Mouse (Mus musculus): ENCODE data around the gene Arhgef7.
"Not testable (repeated sequence)": the region's sequence is repeated elsewhere in the genome, so short reads cannot be mapped to it uniquely, and the experiment has no call there.

The Arhgef7 gene

DNA sequence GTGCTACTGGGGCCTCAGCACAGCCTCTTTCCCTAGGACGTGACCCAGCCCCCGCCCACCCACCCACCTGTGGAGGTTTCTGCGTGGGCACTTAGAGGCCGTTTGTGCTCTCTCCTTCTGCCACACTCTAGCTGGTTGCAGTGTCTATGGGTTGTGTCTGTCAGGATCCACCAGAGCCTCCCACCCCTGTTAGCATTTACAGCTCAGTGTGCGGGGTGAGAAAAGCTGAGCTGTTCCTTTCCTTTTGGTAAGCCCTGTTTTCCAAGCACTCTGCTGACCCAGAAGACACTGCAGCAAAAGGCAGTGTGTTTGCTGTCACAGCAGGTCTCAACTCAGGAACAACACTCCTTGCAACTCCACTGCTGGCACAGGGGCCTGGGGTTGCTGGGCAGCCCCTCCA, 106.7 kb downstream of the Arhgef7 start:
- no peak for DNase-seq (ENCODE audit: low spot score)

DNA sequence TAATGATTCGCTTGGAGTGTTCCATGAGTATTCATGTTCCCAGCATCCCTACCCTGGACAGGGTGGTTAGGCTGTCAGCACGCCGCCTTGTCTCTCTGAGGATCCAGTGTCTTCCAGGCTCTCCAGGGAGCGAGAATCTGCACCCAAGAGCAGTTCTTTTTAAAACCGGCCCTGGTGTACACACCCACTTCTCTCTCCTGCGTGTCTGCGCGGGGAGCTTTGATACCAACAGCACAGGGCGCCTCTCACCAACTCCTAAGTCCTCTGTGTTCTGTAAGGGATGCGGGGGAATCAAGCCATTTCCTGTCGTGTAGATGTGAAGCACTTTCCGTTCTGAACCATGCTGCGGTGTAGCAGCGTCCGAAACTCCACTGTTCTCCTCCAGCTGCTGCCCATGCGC, 107.2 kb downstream of the Arhgef7 start:
- no peak for DNase-seq (ENCODE audit: low spot score)

DNA sequence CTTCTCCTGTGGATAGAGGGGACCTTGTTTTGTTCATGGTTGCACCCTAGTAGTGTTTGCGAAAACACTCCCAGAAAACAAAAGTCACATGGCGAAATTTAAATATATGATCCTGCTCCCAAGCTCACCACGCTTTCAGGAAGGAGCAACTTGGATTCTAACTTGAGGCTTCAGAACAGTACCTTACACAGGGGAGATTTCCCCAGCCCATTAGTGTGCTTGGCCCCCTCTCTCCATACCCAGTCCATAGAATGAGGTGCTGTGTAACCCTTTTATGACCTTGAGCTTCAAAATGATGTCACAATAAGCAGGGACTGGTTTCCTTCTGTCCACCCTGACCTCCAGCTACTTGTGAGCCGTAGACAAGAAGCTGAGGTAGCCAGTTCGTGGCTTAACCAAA, 112.7 kb downstream of the Arhgef7 start, which contains the start of gene Tex29:
Gene Tex29 (plus strand): TSS at position 301 of the 400 bp plus-strand sequence.
- DNase-seq (ENCODE audit: low spot score), result no peak

DNA sequence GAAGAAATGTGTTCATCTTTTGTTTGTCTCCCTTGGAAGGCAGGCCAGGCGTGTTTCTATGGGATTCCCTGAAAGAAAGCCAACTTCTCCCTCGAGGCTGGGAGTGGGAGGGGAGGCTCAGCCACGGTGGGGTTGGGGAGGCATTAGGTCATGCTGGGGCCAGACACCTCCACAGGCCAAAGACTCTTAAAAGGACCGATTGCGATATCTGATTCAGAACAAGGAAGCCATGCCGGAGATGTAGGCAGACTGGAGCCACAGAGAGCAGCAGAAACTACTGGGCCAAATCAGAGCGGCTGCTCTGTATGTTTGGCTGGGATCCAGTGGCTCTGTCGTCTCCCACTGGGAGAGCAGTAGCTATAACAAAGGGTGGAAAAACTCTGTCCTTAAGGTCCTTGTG, 114.0 kb downstream of the Arhgef7 start:
- no peak for DNase-seq (ENCODE audit: low spot score)

DNA sequence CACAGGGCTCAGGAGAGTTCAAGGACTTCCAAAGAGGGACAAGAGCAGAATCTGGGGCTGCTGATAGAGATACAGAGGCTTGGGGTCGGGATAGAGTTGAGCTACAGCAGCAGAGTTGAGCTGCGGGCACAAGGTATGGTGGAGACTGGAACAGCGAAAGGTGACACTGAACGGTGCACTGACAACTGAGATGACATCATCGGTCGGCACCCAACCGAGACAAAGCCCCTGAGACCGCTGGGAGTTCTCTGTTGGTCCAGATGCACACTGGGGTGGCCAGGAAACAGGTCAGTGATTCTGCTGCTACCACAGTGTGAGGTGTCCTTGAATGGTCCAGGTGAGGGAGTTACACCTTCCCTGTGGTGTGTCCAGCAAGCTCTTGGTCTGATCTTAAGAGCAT, 115.2 kb downstream of the Arhgef7 start:
- DNase-seq (ENCODE audit: low spot score), result no peak

DNA sequence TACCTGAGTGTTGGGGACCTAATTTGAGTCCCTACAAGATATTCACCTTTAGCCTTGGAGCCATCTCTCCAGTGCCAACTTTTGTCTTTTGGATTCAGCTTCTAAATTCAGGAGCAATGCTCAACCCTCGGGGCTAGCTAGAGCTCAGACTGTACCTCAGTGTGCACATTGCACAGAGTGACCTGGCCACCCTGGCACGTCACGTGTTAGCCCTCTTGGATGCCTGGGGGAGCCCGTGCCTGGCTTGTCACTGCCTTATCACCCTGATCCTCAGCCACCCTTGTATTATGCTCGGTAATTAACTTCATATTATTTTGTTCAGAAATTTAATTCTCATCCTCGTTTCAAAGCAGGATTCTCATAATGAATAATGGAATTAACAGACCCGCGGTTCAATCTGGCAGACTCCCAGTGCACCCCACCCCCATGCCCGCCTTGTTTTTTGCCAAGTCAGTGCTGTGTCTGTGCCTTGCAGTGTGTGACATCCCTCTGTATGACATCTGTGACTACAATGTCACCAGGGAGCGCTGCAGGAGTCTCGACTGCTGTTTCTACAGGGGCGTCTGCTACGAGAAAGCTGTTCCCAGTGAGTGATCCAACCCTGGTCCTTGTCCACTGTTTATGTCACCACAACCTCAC, 116.3 kb downstream of the Arhgef7 start:
- DNase-seq (ENCODE audit: low spot score), result no peak

DNA sequence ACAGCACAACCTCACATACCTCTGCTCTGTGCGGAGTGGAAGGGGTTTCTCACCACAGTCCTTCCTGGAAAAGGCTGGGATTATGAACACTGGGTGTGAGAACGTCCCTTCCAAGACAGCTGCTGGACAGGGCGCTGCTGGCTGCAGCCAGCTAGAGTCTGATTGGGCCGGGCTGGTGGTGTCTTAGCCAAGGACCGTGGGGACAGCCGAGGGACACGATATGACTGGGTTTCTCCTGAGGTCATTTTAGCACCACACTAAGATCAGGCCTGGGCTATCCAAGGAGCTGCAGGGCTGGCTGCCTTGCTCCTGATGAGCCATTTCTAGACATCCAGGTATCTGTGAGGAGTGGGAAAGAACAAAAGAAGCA, 116.8 kb downstream of the Arhgef7 start:
- no peak for DNase-seq (ENCODE audit: low spot score)

DNA sequence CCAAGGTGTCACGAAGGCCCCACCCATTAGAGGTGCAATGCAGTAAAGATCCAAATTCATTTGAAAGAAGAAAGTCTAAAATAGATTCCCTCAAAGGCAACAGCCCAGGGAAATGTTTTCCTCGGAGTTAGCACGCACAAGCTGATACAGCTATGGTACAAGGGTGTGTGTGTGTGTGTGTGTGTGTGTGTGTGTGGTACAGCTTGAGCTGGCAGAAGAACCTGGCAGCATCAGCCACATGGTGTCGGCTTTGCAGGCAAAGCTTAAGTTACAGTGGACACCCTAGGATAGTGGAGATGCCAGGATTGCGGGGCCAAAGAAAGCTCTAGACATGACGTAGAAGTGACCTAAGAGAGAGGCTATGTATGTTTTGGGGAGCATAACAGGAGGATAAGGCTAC, 119.3 kb downstream of the Arhgef7 start:
- DNase-seq (ENCODE audit: low spot score), result no peak

DNA sequence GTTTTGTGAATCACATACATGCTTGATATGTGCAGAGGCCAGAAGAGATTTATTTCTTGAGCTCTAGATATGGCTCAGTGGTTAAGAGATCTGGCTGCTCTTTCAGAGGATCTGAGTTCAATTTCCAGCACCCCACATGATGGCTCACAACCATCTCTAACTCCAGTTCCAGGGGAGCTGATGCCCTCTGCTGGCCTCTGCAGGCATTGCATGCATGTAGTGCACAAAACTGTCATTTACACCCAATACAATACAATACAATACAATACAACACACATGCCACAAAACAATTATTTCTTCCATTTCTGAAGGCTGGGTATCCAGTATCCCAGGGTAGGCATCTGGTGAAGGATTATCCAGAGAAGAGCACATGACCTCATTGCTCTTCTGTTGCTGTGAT, 140.3 kb downstream of the Arhgef7 start:
- no peak for DNase-seq (ENCODE audit: low spot score)

DNA sequence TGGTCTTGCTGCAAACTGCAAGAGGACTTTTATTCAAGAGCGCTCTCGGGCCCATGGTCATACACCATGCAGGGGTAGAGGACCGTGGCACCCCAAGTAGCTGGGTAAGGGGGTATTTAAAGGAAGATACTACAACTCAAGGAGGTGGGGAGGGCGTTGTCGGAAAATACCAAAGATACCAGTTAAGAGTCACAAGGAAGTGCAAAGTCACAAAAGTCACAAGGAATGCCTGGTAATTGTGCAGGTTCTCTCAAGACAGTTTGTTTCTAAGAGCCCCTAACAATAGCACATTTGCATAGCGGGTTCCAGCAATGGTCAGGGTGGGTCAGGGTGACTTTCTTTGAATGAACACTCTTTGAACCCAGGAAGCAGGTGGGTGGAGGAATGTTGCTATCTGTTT, 146.7 kb downstream of the Arhgef7 start:
- DNase-seq (ENCODE audit: low spot score), result not testable (repeated sequence)

DNA sequence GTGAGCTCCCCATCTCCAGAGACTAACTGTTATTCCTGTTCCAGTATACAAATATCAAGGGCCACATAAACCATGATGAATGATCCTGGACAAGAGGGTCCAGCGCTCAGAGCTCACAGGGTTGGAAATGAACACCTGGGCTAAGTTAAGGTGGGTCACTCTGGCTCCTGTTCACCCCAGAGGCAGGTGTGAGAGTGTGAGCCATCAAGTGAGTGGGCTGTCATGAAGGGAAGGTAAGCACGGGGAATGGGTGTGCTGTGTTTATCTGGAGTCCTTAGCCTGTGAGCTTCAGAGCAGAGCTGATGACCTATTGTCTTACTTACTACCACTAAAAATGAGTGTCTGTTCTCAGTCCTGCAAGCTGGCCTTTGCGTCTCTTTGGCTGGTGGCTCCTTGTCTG, 157.1 kb downstream of the Arhgef7 start:
- no peak for DNase-seq (ENCODE audit: low spot score)

Measured in urinary bladder, postnatal 25 days (tissue).